Mouse (Mus musculus) myocyte (in vitro differentiated cells): ENCODE measurements around the gene E130309D02Rik. TPM values are rescaled to one million over a fixed set of nuclear protein-coding genes. Genes with fewer than 3 reads are reported as not detected.

ENCODE experiments used
- H3K27me3 ChIP-seq: one replicate; pipeline ENCODE4 v1.6.1; 2011; ENCODE audit not compliant: control insufficient read depth, insufficient read depth, insufficient read length
- H3K36me3 ChIP-seq: one replicate; pipeline ENCODE4 v1.6.1; 2011; ENCODE audit not compliant: control insufficient read depth, insufficient read depth
- H3K4me2 ChIP-seq: one replicate; pipeline ENCODE4 v1.6.1; 2011; ENCODE audit warnings: low read depth, control low read depth
- H3K4me3 ChIP-seq: one replicate; pipeline ENCODE4 v1.5.1; 2011; ENCODE audit warnings: mild to moderate bottlenecking, control low read depth, moderate library complexity
- H3K79me2 ChIP-seq: one replicate; pipeline ENCODE4 v1.6.1; 2011; ENCODE audit not compliant: control insufficient read depth, insufficient read depth
- H3ac ChIP-seq: one replicate; pipeline ENCODE4 v1.6.1; 2011; ENCODE audit not compliant: control insufficient read depth, insufficient read length
- CEBPB ChIP-seq: IDR thresholded peaks from 2 replicates; pipeline ENCODE4 v1.6.1; 2011; ENCODE audit warnings: mild to moderate bottlenecking, moderate library complexity; ENCODE audit not compliant: poor library complexity, insufficient read depth, severe bottlenecking
- E2F4 ChIP-seq: IDR thresholded peaks from one replicate; pipeline ENCODE4 v1.6.1; 2011; ENCODE audit warnings: mild to moderate bottlenecking, control low read depth, moderate library complexity; ENCODE audit not compliant: insufficient read depth
- MAX ChIP-seq: IDR thresholded peaks from one replicate; pipeline ENCODE4 v1.6.1; 2011; ENCODE audit warnings: low read depth, mild to moderate bottlenecking, control low read depth
- MYOD1 ChIP-seq, 3 experiments: IDR thresholded peaks; one replicate each; pipeline ENCODE4 v1.6.1; 2011; ENCODE audit warnings: control low read depth in 2 of 3, low read depth in 2 of 3, mild to moderate bottlenecking in 2 of 3, moderate library complexity in 1 of 3; ENCODE audit not compliant: insufficient read length in 2 of 3, control insufficient read depth in 1 of 3
- MYOG ChIP-seq, 3 experiments: IDR thresholded peaks; one replicate each; pipeline ENCODE4 v1.6.1; 2011; ENCODE audit warnings: control low read depth in 2 of 3, low read depth in 2 of 3, mild to moderate bottlenecking in 2 of 3; ENCODE audit not compliant: insufficient read length in 2 of 3, control insufficient read depth in 1 of 3, insufficient read depth in 1 of 3
- POLR2A ChIP-seq: IDR thresholded peaks from one replicate; pipeline ENCODE4 v1.6.1; 2011; ENCODE audit warnings: low read depth, mild to moderate bottlenecking, control low read depth, moderate library complexity; ENCODE audit not compliant: insufficient read length
- POLR2AphosphoS2 ChIP-seq: IDR thresholded peaks from one replicate; pipeline ENCODE4 v1.6.1; 2011; ENCODE audit warnings: low read depth, control low read depth; ENCODE audit not compliant: insufficient read length
- REST ChIP-seq: IDR thresholded peaks from one replicate; pipeline ENCODE4 v1.6.1; 2011; ENCODE audit warnings: mild to moderate bottlenecking, control low read depth, moderate library complexity; ENCODE audit not compliant: insufficient read depth, insufficient read length
- SRF ChIP-seq: IDR thresholded peaks from one replicate; pipeline ENCODE4 v1.6.1; 2011; ENCODE audit warnings: low read depth; ENCODE audit not compliant: control insufficient read depth, insufficient read length
- TCF12 ChIP-seq: IDR thresholded peaks from one replicate; pipeline ENCODE4 v1.6.1; 2011; ENCODE audit warnings: mild to moderate bottlenecking, control low read depth; ENCODE audit not compliant: poor library complexity, insufficient read depth, severe bottlenecking
- TCF3 ChIP-seq: IDR thresholded peaks from one replicate; pipeline ENCODE4 v1.6.1; 2011; ENCODE audit warnings: low read depth, control low read depth; ENCODE audit not compliant: insufficient read length
- USF1 ChIP-seq: IDR thresholded peaks from one replicate; pipeline ENCODE4 v1.6.1; 2011; ENCODE audit warnings: low read depth, mild to moderate bottlenecking, control low read depth, moderate library complexity
- polyA plus RNA-seq: library from polyadenylated mRNA; unstranded; fragments of >200 nt; fragmentation: generic; extraction: Trizol; gene quantifications from one replicate; pipeline ENCODE4 v1.2.1, GENCODE M21; 2012; ENCODE audit warnings: missing spikeins

E130309D02Rik gene
- polyA plus RNA-seq, 1 experiment, result 25.7 TPM

DNA sequence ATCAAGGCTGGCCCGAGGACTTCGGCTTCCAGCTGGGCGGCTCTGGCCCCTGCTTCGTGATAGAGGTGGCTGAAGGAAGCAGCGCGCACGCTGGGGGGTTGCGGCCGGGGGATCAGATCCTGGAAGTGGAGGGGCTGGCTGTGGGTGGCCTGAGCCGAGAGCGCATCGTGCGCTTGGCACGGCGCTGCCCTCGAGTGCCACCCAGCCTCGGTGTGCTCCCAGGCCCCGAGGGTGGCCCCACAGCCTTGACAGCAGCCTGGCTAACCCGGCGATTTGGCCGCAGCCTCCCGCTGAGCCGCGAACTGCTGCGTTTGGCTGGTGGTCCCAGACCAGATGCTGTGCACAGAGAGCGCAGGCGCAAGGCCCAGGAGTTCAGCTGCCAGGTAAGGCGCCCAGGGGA is 42.4 kb upstream of the E130309D02Rik start:
- H3K4me3 ChIP-seq, result no peak overlapping the region

DNA sequence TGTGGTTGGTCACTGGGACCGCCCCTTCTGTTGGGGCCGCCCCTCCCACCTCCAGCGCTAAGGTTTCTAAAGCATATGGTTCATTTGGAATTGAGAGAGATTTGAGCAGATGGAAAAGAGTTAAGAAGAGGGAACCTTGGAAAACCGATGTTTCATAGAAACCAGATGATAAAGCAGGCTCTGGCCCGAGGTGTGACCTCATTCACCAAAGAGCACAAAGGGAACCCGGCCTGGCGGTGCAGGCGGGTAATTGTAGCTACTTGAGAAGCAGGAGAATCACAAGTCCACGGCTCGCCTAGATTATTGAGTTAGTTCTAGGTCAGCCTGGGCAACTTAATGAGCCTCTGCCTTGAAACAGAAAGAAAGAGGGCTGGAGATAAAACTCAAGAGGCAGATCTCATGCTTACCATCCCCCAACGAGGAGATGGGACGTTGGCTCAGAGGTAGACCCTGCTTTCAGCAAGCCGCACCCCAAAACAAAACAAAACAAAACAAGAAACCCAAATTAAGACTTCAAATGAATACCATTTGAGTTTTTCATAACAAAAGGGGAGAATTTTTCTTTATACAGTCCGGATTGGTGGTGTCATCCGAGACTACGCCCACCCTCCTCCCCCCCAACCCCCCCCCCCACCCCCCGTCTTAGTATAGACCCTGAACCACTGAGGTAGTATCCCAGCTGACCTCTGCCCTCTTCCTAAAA is 41.7 kb upstream of the E130309D02Rik start, which contains the start of gene Grid2ip:
Gene Grid2ip (plus strand): TSS at position 653 of the 703 bp plus-strand sequence.
- Histone ChIP-seq H3K36me3 (no peaks in the 10 kb centered on the region), H3ac (no peak within 1 kb of the TSS), H3K27me3 (peaks cover 48% of the 10 kb centered on the region), H3K79me2 (no peaks in the 10 kb centered on the region), H3K4me2 (no peak within 1 kb of the TSS), H3K4me3 (no peak within 1 kb of the TSS)
- TF ChIP-seq USF1 (no peak), SRF (no peak), TCF3 (no peak), POLR2AphosphoS2 (no peak), REST (no peak), MYOG (IDR thresholded peaks at IDR 0.05; ENCODE audit: control insufficient read depth in 1 of 3, insufficient read depth in 1 of 3, insufficient read length in 2 of 3, low read depth in 2 of 3) (no peak), MYOD1 (IDR thresholded peaks at IDR 0.05; ENCODE audit: control insufficient read depth in 1 of 3, insufficient read length in 2 of 3, low read depth in 2 of 3) (no peak), E2F4 (no peak), MAX (no peak), TCF12 (no peak), CEBPB (no peak), POLR2A (no peak)

More for the DNA sequence above, 42.4 kb upstream of the E130309D02Rik start:
- no peaks in the 10 kb centered on the region for H3K36me3 ChIP-seq
- no peak for TF ChIP-seq MAX
- TF ChIP-seq USF1, result no peak
- no peak for TF ChIP-seq CEBPB
- TF ChIP-seq REST, result no peak
- no peak for TF ChIP-seq E2F4
- TF ChIP-seq SRF, result no peak
- TF ChIP-seq TCF3, result no peak
- no peak for TF ChIP-seq MYOG (IDR thresholded peaks at IDR 0.05; ENCODE audit: control insufficient read depth in 1 of 3, insufficient read depth in 1 of 3, insufficient read length in 2 of 3, low read depth in 2 of 3)
- no peak for TF ChIP-seq POLR2AphosphoS2
- TF ChIP-seq TCF12, result no peak
- H3K27me3 ChIP-seq, result peaks cover 52% of the 10 kb centered on the region
- no peak overlapping the region for H3ac ChIP-seq
- H3K79me2 ChIP-seq, result no peaks in the 10 kb centered on the region
- H3K4me2 ChIP-seq, result no peak overlapping the region

DNA sequence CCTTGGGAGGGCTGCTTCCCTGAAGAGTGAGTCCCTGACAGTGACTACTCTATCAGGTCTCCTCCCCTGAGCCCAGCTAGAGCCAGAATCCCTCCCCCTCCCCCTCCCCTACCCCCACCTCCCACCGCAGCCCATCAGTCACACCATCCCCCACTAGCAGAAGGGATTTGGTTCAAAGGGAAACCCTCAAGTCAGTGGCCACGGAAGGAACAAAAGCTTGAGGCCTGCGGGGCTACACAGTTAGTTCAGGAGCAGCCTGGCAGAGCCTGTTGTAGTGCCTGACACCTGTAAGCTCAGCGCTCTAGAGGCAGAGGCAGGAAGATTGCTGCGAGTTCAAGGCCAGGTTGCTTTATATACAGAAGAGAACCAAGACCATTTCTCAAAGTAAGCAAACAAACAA is 40.9 kb upstream of the E130309D02Rik start:
- no peaks in the 10 kb centered on the region for H3K79me2 ChIP-seq
- TF ChIP-seq REST (no peak), POLR2A (no peak), POLR2AphosphoS2 (no peak), CEBPB (no peak), E2F4 (no peak), MYOD1 (IDR thresholded peaks at IDR 0.05; ENCODE audit: control insufficient read depth in 1 of 3, insufficient read length in 2 of 3, low read depth in 2 of 3) (no peak), USF1 (no peak), TCF3 (no peak), SRF (no peak), TCF12 (no peak), MAX (no peak), MYOG (IDR thresholded peaks at IDR 0.05; ENCODE audit: control insufficient read depth in 1 of 3, insufficient read depth in 1 of 3, insufficient read length in 2 of 3, low read depth in 2 of 3) (no peak)
- no peak overlapping the region for H3K4me2 ChIP-seq
- H3K4me3 ChIP-seq, result no peak overlapping the region
- H3ac ChIP-seq, result no peak overlapping the region
- H3K36me3 ChIP-seq, result no peaks in the 10 kb centered on the region
- H3K27me3 ChIP-seq, result peaks cover 48% of the 10 kb centered on the region

DNA sequence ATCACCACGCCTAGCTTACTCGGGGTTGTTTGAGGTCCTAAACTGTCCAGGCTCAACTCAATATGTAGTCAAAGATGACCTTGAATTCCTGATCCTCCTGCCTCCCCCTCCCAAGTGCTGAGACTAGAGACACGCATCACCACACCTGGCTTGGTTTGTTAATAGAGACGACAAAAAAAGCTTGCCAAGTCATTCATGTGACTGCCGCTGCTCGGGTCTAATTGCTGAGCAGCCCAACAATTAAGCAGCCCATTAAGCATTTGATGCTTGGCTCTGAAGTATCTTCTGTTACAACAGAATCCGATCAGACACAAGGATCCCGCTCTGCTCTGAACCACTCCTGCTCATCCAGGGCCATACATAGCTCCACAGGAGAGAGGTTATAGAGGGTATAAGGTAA is 31.2 kb upstream of the E130309D02Rik start:
- no peak for TF ChIP-seq POLR2AphosphoS2
- TF ChIP-seq MAX, result no peak
- TF ChIP-seq MYOD1 (IDR thresholded peaks at IDR 0.05; ENCODE audit: control insufficient read depth in 1 of 3, insufficient read length in 2 of 3, low read depth in 2 of 3), result no peak
- Histone ChIP-seq H3K79me2 (no peaks in the 10 kb centered on the region), H3K4me2 (no peak overlapping the region), H3K36me3 (no peaks in the 10 kb centered on the region), H3K4me3 (no peak overlapping the region), H3K27me3 (peaks cover 20% of the 10 kb centered on the region), H3ac (no peak overlapping the region)

DNA sequence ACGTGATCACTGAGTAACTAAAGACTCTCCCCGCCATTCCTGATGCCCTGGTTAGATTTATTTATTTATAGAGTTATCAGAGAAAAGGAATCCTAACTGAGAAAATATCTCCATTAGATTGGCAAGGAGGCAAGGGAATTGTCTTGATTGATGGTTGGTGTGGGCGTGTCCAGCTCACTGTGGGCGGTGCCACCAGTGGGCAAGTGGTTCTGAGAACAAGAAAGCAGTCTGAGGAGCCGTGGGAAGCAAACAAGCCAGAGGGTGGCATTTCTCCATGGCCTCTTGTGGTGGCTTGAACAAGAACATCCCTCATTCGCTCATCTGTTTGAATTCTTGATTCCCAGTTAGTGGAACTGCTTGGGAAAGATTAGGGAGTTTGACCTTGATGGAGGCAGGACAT is 24.4 kb upstream of the E130309D02Rik start:
- H3K36me3 ChIP-seq, result no peaks in the 10 kb centered on the region
- H3K4me3 ChIP-seq, result no peak overlapping the region
- H3ac ChIP-seq, result no peak overlapping the region
- peaks cover 26% of the 10 kb centered on the region for H3K27me3 ChIP-seq
- TF ChIP-seq POLR2AphosphoS2, result no peak
- TF ChIP-seq POLR2A, result no peak
- no peak for TF ChIP-seq MAX
- no peak for TF ChIP-seq TCF3
- no peak for TF ChIP-seq USF1
- TF ChIP-seq TCF12, result no peak
- TF ChIP-seq SRF, result no peak
- no peak for TF ChIP-seq MYOD1 (IDR thresholded peaks at IDR 0.05; ENCODE audit: control insufficient read depth in 1 of 3, insufficient read length in 2 of 3, low read depth in 2 of 3)
- TF ChIP-seq REST, result no peak
- TF ChIP-seq E2F4, result no peak
- TF ChIP-seq CEBPB, result no peak
- no peak for TF ChIP-seq MYOG (IDR thresholded peaks at IDR 0.05; ENCODE audit: control insufficient read depth in 1 of 3, insufficient read depth in 1 of 3, insufficient read length in 2 of 3, low read depth in 2 of 3)
- H3K4me2 ChIP-seq, result no peak overlapping the region
- no peaks in the 10 kb centered on the region for H3K79me2 ChIP-seq
